Mouse (Mus musculus) liver, embryonic 11.5 days (tissue): ENCODE data around the gene Capn9. TPM values are rescaled to one million over a fixed set of nuclear protein-coding genes. Genes with fewer than 3 reads are reported as not detected.

Source experiments
- ATAC-seq: fragments of 200-750 bp; cut with Nextera tagmentation; replicated peaks from 2 replicates; pipeline ENCODE4 v1.8.0; 2017; ENCODE audit warnings: moderate number of reproducible peaks, mild to moderate bottlenecking, moderate TSS enrichment, moderate library complexity; ENCODE audit not compliant: low FRiP score
- DNase-seq: peaks from one replicate; pipeline ENCODE4 v3.0.0-alpha.2; 2017; ENCODE audit warnings: low spot score
- H3K27ac ChIP-seq: fragments of 300-500 bp; sonication (generic); 2 replicates; pipeline ENCODE4 v1.5.1; 2014; ENCODE audit warnings: mild to moderate bottlenecking, low read depth, low read length, control low read depth
- H3K27me3 ChIP-seq: fragments of 300-500 bp; sonication (generic); replicated peaks from 2 replicates; pipeline ENCODE4 v1.6.1; 2014; ENCODE audit warnings: low read length, mixed read lengths; ENCODE audit not compliant: control insufficient read depth, insufficient read depth
- H3K36me3 ChIP-seq: fragments of 300-500 bp; sonication (generic); 2 replicates; pipeline ENCODE4 v1.6.1; 2014; ENCODE audit warnings: mild to moderate bottlenecking, low read length, moderate library complexity, mixed read lengths; ENCODE audit not compliant: control insufficient read depth, insufficient read depth
- H3K4me1 ChIP-seq: fragments of 300-500 bp; sonication (generic); replicated peaks from 2 replicates; pipeline ENCODE4 v1.6.1; 2014; ENCODE audit warnings: low read length, mixed read lengths; ENCODE audit not compliant: control insufficient read depth, insufficient read depth
- H3K4me2 ChIP-seq: fragments of 300-500 bp; sonication (generic); 2 replicates; pipeline ENCODE4 v1.6.1; 2014; ENCODE audit warnings: mild to moderate bottlenecking, control low read depth, moderate library complexity
- H3K4me3 ChIP-seq: fragments of 300-500 bp; sonication (generic); 2 replicates; pipeline ENCODE4 v1.5.1; 2014; ENCODE audit warnings: low read depth, low read length, control low read depth
- H3K9ac ChIP-seq: fragments of 300-500 bp; sonication (generic); 2 replicates; pipeline ENCODE4 v1.6.1; 2014; ENCODE audit warnings: low read depth, low read length, control low read depth
- H3K9me3 ChIP-seq: fragments of 300-500 bp; sonication (generic); 2 replicates; pipeline ENCODE4 v1.6.1; 2016; ENCODE audit warnings: low read length, inconsistent platforms, mixed read lengths; ENCODE audit not compliant: control insufficient read depth
- WGBS: fragments of 180-500 bp; shearing (Covaris S2); extraction: QIAGEN DNeasy Blood & Tissue Kit; methylation state at CpG from one replicate; pipeline ENCODE4 v1.1.7; 2014; 5-methylcytosine and 5-hydroxymethylcytosine counted together
- polyA plus RNA-seq: library from polyadenylated mRNA; unstranded; fragments of >200 nt; fragmentation: Nextera tagmentation; extraction: Ambion mirVana; gene quantifications from 2 replicates; pipeline ENCODE4 v1.2.1, GENCODE M21; 2014

The Capn9 gene
- polyA plus RNA-seq, 1 experiment from 2014 or later: not detected

GRCm38 (mm10) chr8:124634411-124635246 lies 58.7 kb downstream of the Capn9 start:
- Histone ChIP-seq H3K4me3 (no peak overlapping the region), H3K36me3 (peaks cover 14% of the 10 kb centered on the region), H3K27me3 (no peaks in the 10 kb centered on the region), H3K9me3 (no peaks in the 10 kb centered on the region), H3K4me2 (no peak overlapping the region), H3K9ac (no peak overlapping the region), H3K4me1 (no peaks in the 10 kb centered on the region), H3K27ac (no peak overlapping the region)
- ATAC-seq (no peak), DNase-seq (no peak)
- 82% methylated on average over 13 of the region's 13 CpGs for WGBS

- H3K4me1 ChIP-seq: no peaks in the 10 kb centered on the region
These were observed 59.3 kb downstream of the Capn9 start for GRCm38 (mm10) chr8:124635247-124635502.

GRCm38 (mm10) chr8:124641599-124641998 lies 65.7 kb downstream of the Capn9 start:
- DNase-seq: no peak
- no peak for ATAC-seq

More at GRCm38 (mm10) chr8:124635247-124635502, 59.3 kb downstream of the Capn9 start:
- WGBS: 75% methylated on average over 8 of the region's 8 CpGs
- no peaks in the 10 kb centered on the region for H3K27me3 ChIP-seq
- peaks cover 14% of the 10 kb centered on the region for H3K36me3 ChIP-seq
- no peaks in the 10 kb centered on the region for H3K9me3 ChIP-seq
- no peak overlapping the region for H3K4me3 ChIP-seq
- H3K27ac ChIP-seq: no peak overlapping the region
- no peak overlapping the region for H3K9ac ChIP-seq
- ATAC-seq (no peak), DNase-seq (no peak)
- no peak overlapping the region for H3K4me2 ChIP-seq

GRCm38 (mm10) chr8:124643540-124644339 lies 67.8 kb downstream of the Capn9 start:
- no peaks in the 10 kb centered on the region for H3K27me3 ChIP-seq
- H3K4me3 ChIP-seq: no peak overlapping the region
- H3K27ac ChIP-seq: no peak overlapping the region
- no peak overlapping the region for H3K9ac ChIP-seq
- H3K4me2 ChIP-seq: no peak overlapping the region
- peaks cover 6% of the 10 kb centered on the region for H3K36me3 ChIP-seq
- H3K9me3 ChIP-seq: no peaks in the 10 kb centered on the region
- 65% methylated on average over 18 of the region's 18 CpGs for WGBS
- peaks cover 3% of the 10 kb centered on the region; the same call in 1 of the 2 replicates for H3K4me1 ChIP-seq
- ATAC-seq (no peak), DNase-seq (no peak)

More at GRCm38 (mm10) chr8:124641599-124641998, 65.7 kb downstream of the Capn9 start:
- Histone ChIP-seq H3K4me1 (no peaks in the 10 kb centered on the region), H3K27me3 (no peaks in the 10 kb centered on the region), H3K9me3 (no peaks in the 10 kb centered on the region), H3K4me3 (no peak overlapping the region), H3K27ac (no peak overlapping the region), H3K9ac (no peak overlapping the region), H3K36me3 (peaks cover 14% of the 10 kb centered on the region), H3K4me2 (no peak overlapping the region)
- WGBS: 88% methylated on average over 8 of the region's 8 CpGs

GRCm38 (mm10) chr8:124648311-124648710 lies 72.4 kb downstream of the Capn9 start:
- Histone ChIP-seq H3K9me3 (no peaks in the 10 kb centered on the region), H3K9ac (no peak overlapping the region), H3K4me1 (peaks cover 10% of the 10 kb centered on the region), H3K27me3 (no peaks in the 10 kb centered on the region), H3K36me3 (peaks cover 9% of the 10 kb centered on the region; the same call in 1 of the 2 replicates), H3K4me2 (no peak overlapping the region), H3K27ac (no peak overlapping the region), H3K4me3 (no peak overlapping the region)
- DNase-seq (no peak), ATAC-seq (no peak)

- Histone ChIP-seq H3K4me3 (no peak overlapping the region), H3K36me3 (peaks cover 9% of the 10 kb centered on the region; the same call in 1 of the 2 replicates), H3K27me3 (no peaks in the 10 kb centered on the region), H3K4me1 (peaks cover 25% of the 10 kb centered on the region), H3K4me2 (no peak overlapping the region), H3K27ac (peak overlapping the region; percentile 44; the same call in 1 of the 2 replicates), H3K9ac (no peak overlapping the region), H3K9me3 (no peaks in the 10 kb centered on the region)
- 85% methylated on average over 20 of the region's 20 CpGs for WGBS
- ATAC-seq (peak; percentile 45; the same call in 1 of the 2 replicates), DNase-seq (peak; percentile 36)
These were observed 75.9 kb downstream of the Capn9 start for GRCm38 (mm10) chr8:124651776-124652175.

GRCm38 (mm10) chr8:124652546-124652945 lies 76.6 kb downstream of the Capn9 start:
- ATAC-seq: no peak
- Histone ChIP-seq H3K4me1 (peaks cover 28% of the 10 kb centered on the region), H3K4me2 (no peak overlapping the region), H3K27me3 (no peaks in the 10 kb centered on the region), H3K9me3 (no peaks in the 10 kb centered on the region), H3K4me3 (no peak overlapping the region), H3K36me3 (peaks cover 9% of the 10 kb centered on the region; the same call in 1 of the 2 replicates), H3K9ac (no peak overlapping the region), H3K27ac (peak overlapping the region; percentile 38; the same call in 1 of the 2 replicates)
- DNase-seq: no peak
- 44% methylated on average over 4 of the region's 4 CpGs for WGBS

GRCm38 (mm10) chr8:124653568-124654475 lies 77.9 kb downstream of the Capn9 start:
- H3K27me3 ChIP-seq: no peaks in the 10 kb centered on the region
- ATAC-seq: no peak
- H3K36me3 ChIP-seq: peaks cover 9% of the 10 kb centered on the region; the same call in 1 of the 2 replicates
- peaks cover 37% of the 10 kb centered on the region for H3K4me1 ChIP-seq
- no peak overlapping the region for H3K4me2 ChIP-seq
- no peak overlapping the region for H3K4me3 ChIP-seq
- H3K9ac ChIP-seq: no peak overlapping the region
- no peak overlapping the region for H3K27ac ChIP-seq
- H3K9me3 ChIP-seq: no peaks in the 10 kb centered on the region
- DNase-seq: no peak
- 63% methylated on average over 28 of the region's 28 CpGs for WGBS
